Mouse (Mus musculus) midbrain, embryonic 16.5 days (tissue): ENCODE results near the gene Rasal3. TPM values are rescaled to one million over a fixed set of nuclear protein-coding genes. Genes with fewer than 3 reads are reported as not detected.

Experiments
- ATAC-seq: fragments of 200-750 bp; cut with Nextera tagmentation; 2 replicates; pipeline ENCODE4 v1.8.0; 2017; ENCODE audit warnings: moderate TSS enrichment
- H3K27ac ChIP-seq: fragments of 300-500 bp; sonication (generic); 2 replicates; pipeline ENCODE4 v1.5.1; 2014; ENCODE audit warnings: mild to moderate bottlenecking, low read length, mixed read lengths
- H3K27me3 ChIP-seq: fragments of 300-500 bp; sonication (generic); 2 replicates; pipeline ENCODE4 v1.6.1; 2014; ENCODE audit warnings: low read depth, low read length, mixed read lengths; ENCODE audit not compliant: control insufficient read depth, insufficient read depth
- H3K36me3 ChIP-seq: fragments of 300-500 bp; sonication (generic); 2 replicates; pipeline ENCODE4 v1.6.1; 2014; ENCODE audit warnings: mild to moderate bottlenecking, low read length, moderate library complexity, mixed read lengths; ENCODE audit not compliant: control insufficient read depth, insufficient read depth
- H3K4me1 ChIP-seq: fragments of 300-500 bp; sonication (generic); 2 replicates; pipeline ENCODE4 v1.6.1; 2014; ENCODE audit warnings: mild to moderate bottlenecking, low read length, mixed read lengths; ENCODE audit not compliant: control insufficient read depth, insufficient read depth
- H3K4me2 ChIP-seq: fragments of 300-500 bp; sonication (generic); 2 replicates; pipeline ENCODE4 v1.6.1; 2014; ENCODE audit warnings: mild to moderate bottlenecking, low read length, mixed read lengths
- H3K4me3 ChIP-seq: fragments of 300-500 bp; sonication (generic); 2 replicates; pipeline ENCODE4 v1.5.1; 2014; ENCODE audit warnings: low read depth, mild to moderate bottlenecking, low read length, moderate library complexity, mixed read lengths
- H3K9ac ChIP-seq: fragments of 300-500 bp; sonication (generic); 2 replicates; pipeline ENCODE4 v1.6.1; 2014; ENCODE audit warnings: low read depth, low read length, mixed read lengths
- H3K9me3 ChIP-seq: fragments of 300-500 bp; sonication (generic); replicated peaks from 2 replicates; pipeline ENCODE4 v1.6.1; 2014; ENCODE audit warnings: mild to moderate bottlenecking, low read length, mixed read lengths; ENCODE audit not compliant: control insufficient read depth, poor library complexity, severe bottlenecking
- WGBS: fragments of 180-500 bp; shearing (Covaris S2); extraction: QIAGEN DNeasy Blood & Tissue Kit; methylation state at CpG from one replicate; pipeline ENCODE4 v1.1.7; 2014; 5-methylcytosine and 5-hydroxymethylcytosine counted together
- polyA plus RNA-seq: library from polyadenylated mRNA; unstranded; fragments of >200 nt; fragmentation: Nextera tagmentation; extraction: Ambion mirVana; gene quantifications from 2 replicates; pipeline ENCODE4 v1.2.1, GENCODE M21; 2015

The Rasal3 gene
- polyA plus RNA-seq, 1 experiment from 2014 or later = 1.0 TPM

DNA sequence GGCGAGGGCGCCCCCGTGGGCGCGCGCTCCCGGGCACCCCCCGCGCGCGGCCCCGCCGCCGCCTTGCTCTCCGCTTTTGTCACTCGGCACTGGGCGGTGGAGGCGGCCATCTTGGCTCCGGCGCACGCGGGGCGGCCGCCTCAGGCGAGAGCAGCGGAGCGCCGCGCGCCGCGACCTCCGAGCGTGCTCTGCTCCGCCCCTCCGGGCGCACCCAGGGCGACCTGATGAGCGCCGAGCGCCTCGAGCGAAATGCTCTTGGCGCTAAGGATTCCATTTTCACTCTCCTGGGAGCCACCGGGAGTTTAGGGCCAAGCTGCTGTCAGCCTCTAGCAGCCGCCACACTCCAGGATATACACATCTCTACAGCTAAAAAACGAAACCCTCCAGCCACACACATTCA is 39.1 kb downstream of the Rasal3 start:
- no peaks in the 10 kb centered on the region for H3K27me3 ChIP-seq
- peaks cover 33% of the 10 kb centered on the region for H3K36me3 ChIP-seq
- H3K4me2 ChIP-seq = peak overlapping the region; percentile 95
- H3K9ac ChIP-seq = peak overlapping the region; percentile 94
- H3K27ac ChIP-seq = peak overlapping the region; percentile 83
- ATAC-seq = peak; percentile 91
- H3K4me3 ChIP-seq = peak overlapping the region; percentile 95
- WGBS = under 1% methylated on average over 30 of the region's 47 CpGs
- no peaks in the 10 kb centered on the region for H3K9me3 ChIP-seq
- H3K4me1 ChIP-seq = peaks cover 18% of the 10 kb centered on the region

DNA sequence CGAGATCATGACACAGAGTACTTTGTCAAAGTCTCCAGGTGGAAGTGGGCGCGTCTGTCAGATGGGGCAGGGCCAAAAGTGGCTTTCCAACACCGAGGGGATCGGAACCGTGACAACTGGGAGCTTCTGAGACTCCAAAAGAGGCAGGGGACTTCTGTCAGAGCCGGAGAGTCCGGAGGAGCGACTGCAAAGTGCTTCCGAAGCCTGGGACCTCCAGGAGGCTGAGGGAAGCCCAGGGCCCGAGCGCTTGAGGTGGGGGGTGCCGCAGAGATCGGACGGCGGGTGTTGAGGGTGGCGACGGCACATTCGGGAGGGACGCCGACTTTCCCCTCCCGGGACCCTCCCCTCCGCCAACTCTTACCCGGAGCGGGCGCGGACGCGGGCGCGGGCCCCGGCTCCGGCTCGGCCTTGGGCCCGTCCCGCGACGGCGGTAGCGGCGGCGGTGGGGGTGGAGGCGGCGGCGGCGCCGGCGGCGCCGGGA is 39.5 kb downstream of the Rasal3 start:
- WGBS = 0% methylated on average over 20 of the region's 50 CpGs
- H3K4me3 ChIP-seq = peak overlapping the region; percentile 95
- H3K27ac ChIP-seq = peak overlapping the region; percentile 83
- peak overlapping the region; percentile 94 for H3K9ac ChIP-seq
- no peaks in the 10 kb centered on the region for H3K27me3 ChIP-seq
- H3K4me2 ChIP-seq = peak overlapping the region; percentile 95
- peak; percentile 26 for ATAC-seq
- no peaks in the 10 kb centered on the region for H3K9me3 ChIP-seq
- H3K36me3 ChIP-seq = peaks cover 38% of the 10 kb centered on the region
- H3K4me1 ChIP-seq = peaks cover 18% of the 10 kb centered on the region

DNA sequence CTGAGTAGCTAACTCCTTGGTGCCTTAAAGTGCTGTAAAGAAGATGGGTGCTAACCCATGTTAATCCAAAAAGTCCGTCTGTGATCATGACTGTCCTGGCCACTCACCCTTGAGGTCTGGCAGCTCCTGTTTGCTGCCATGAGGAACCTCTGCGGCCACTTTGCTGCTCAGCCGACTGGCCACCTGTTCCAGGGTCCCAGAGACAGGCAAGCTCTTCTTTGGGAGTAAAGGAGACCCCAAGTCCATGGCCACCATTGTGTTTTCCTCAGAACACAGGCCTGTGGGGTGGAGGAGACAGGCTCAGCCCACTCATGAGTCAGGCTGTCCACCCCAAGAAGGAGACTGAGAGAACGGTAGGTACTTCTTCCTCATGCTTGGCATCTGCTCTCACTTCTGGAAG is 40.7 kb downstream of the Rasal3 start:
- H3K27me3 ChIP-seq = no peaks in the 10 kb centered on the region
- H3K27ac ChIP-seq = no peak overlapping the region
- H3K4me2 ChIP-seq = peak overlapping the region; percentile 95
- peak overlapping the region; percentile 95; the same call in 1 of the 2 replicates for H3K4me3 ChIP-seq
- WGBS = 83% methylated on average over 4 of the region's 4 CpGs
- peak overlapping the region; percentile 94 for H3K9ac ChIP-seq
- no peaks in the 10 kb centered on the region for H3K9me3 ChIP-seq
- ATAC-seq = no peak
- peaks cover 40% of the 10 kb centered on the region for H3K36me3 ChIP-seq
- peaks cover 18% of the 10 kb centered on the region for H3K4me1 ChIP-seq

DNA sequence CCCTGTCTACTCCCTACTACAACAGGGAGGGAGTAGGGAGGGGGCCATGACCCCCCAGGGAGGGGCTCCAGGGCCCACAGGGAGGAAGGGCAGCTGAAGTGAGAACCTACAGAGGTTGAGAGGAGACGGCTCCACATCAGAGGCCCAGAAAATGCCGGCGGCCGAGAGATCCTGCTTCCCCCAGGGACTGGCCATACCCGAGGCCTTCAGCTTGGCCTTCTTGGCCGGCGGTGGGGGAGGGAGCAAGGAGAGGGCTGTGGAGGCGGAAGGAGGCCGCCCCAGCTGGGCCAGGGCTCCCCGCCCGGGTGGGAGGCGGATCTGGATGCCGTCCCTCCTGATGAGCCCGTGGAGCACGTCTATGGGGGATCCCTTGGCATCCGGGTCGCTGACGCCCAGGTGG is 43.5 kb downstream of the Rasal3 start:
- WGBS = 89% methylated on average over 18 of the region's 18 CpGs
- Histone ChIP-seq H3K27ac (no peak overlapping the region), H3K4me1 (peaks cover 16% of the 10 kb centered on the region), H3K9me3 (no peaks in the 10 kb centered on the region), H3K36me3 (peaks cover 53% of the 10 kb centered on the region), H3K27me3 (no peaks in the 10 kb centered on the region), H3K4me3 (no peak overlapping the region), H3K4me2 (no peak overlapping the region), H3K9ac (no peak overlapping the region)
- no peak for ATAC-seq

DNA sequence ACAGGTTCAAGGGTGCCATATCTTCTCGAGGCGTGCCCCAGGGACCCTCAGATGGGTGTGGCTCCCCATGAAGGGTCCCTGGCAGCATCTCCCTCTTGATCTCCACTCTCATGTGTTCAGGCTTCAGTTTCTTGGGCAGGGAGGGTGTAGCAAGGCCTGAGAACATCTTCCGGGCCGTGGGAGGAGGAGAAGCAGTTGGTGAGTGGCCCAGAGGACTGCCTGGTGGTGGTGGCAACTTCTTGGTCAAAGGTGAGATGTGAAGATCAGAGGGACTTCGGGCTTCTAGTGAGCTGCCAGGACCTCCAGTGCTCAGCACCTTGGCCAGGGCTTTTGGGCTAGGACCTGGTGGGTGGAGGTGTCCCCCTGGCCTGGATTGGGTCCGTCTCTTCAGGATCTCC is 44.4 kb downstream of the Rasal3 start:
- ATAC-seq = no peak

DNA sequence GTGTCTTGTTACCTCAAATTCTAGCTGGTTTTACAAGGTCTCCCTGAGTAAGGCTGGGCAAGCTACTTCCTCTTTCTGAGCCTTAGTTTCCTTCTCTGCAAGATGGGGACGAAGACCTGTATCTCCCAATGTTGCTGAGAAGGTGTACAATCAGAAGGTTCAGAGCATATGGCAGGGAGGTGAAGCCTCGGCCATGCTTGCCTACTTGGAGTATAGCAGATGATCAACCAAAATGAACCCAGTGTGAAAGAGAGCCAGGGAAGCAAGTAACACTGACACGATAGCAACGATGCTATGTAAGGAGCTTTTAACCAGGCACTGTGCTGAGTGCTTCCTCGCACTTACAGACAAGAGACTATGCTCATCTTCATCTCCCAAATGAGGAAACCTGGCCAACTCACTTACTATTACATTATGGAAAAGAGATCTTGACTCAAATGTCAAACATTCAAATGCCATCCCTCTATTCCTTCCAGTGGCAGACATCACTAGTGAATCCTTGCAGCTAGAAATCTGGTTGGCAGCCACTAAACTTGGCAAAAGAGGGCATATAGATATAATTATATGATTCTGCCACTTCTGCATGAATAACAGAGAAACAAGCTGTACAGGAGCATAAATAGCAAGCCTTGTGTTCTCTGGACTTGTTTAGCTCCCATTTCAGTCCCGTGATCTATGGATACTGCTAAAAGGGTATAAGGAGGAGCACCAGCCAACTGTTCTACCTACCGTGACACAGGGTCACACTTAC is 45.0 kb downstream of the Rasal3 start:
- Histone ChIP-seq H3K27me3 (no peaks in the 10 kb centered on the region), H3K27ac (no peak overlapping the region), H3K4me1 (peaks cover 11% of the 10 kb centered on the region), H3K4me2 (no peak overlapping the region), H3K36me3 (peaks cover 60% of the 10 kb centered on the region), H3K9ac (no peak overlapping the region), H3K4me3 (no peak overlapping the region), H3K9me3 (no peaks in the 10 kb centered on the region)
- WGBS = 93% methylated on average over 7 of the region's 7 CpGs
- ATAC-seq = no peak

More for the DNA sequence above, 44.4 kb downstream of the Rasal3 start:
- WGBS = 96% methylated on average over 6 of the region's 6 CpGs
- Histone ChIP-seq H3K4me1 (peaks cover 14% of the 10 kb centered on the region), H3K9me3 (no peaks in the 10 kb centered on the region), H3K4me2 (no peak overlapping the region), H3K4me3 (no peak overlapping the region), H3K36me3 (peaks cover 60% of the 10 kb centered on the region), H3K27me3 (no peaks in the 10 kb centered on the region), H3K27ac (no peak overlapping the region), H3K9ac (no peak overlapping the region)

DNA sequence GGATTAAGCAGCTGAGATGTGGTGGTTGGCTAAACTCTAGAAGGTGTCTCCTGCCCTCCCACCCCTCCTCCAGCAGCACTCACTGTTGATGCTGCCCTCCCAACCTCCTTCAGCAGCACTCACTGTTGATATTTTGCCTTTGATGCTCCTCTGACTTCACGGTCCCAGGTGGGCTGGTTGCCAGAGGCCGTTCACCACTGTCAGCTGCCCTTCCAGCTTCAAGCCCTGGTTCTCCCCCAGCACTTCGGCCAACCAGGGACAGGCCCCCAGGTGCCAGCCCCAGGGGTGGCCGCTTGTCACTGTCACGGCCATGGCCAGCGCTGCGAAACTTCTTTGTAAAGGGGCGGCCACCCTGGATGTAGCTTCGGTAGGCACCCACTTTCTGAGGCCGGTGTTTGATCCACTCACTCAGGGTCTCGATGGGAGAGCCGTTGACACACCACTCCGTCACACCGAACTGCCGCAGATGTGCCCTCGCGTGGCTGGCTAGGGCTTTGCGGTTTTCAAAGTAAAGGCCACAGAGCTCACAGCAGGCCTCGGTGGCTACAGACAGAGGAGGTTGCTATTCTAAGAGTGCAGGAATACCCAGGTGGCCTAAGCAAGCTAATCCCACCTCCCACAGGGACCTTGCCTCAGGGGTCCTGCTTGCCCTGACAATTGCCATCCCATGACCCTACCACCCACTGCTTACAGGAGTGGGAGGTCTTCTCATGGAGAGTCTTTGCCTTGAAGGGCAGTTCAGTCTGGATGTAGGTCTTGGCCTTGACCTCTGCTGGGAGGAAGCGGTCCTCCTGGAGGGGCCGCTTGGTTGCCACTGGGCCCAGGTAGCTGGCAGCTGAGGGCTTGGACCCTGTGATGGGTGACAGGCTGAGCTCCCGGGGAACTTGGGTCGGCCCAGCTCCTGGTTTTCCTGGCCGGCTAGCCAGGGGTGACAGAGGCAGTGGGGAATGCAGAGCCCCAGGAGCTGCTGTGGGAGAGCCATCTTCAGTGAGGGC is 46.3 kb downstream of the Rasal3 start:
- no peak overlapping the region for H3K4me3 ChIP-seq
- no peak overlapping the region for H3K27ac ChIP-seq
- WGBS = 81% methylated on average over 24 of the region's 24 CpGs
- H3K4me2 ChIP-seq = no peak overlapping the region
- no peaks in the 10 kb centered on the region for H3K4me1 ChIP-seq
- H3K9ac ChIP-seq = no peak overlapping the region
- H3K9me3 ChIP-seq = no peaks in the 10 kb centered on the region
- H3K27me3 ChIP-seq = no peaks in the 10 kb centered on the region
- peaks cover 60% of the 10 kb centered on the region for H3K36me3 ChIP-seq
- ATAC-seq = no peak

DNA sequence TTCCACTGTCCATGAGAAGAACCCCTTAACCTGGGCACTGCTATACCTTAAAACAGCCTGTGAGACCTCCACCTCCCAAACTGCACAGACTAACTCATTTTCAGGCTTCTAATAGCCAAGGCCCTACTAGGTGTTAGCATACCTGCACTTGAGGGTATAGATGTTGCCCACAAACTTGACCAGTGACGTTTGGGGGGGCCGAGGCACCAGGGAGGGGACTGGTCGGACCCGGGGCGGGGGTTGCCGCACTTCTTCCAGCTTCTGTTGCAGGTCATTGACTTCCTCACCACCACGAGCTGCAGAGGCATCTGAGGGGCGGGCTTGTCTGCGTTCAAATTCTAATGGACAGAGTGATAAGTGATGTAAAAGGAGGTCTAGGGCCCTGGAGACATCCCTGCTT is 47.1 kb downstream of the Rasal3 start:
- ATAC-seq = no peak
- 85% methylated on average over 9 of the region's 9 CpGs for WGBS

More for the DNA sequence above, 47.1 kb downstream of the Rasal3 start:
- H3K4me1 ChIP-seq = no peaks in the 10 kb centered on the region
- no peak overlapping the region for H3K4me3 ChIP-seq
- peaks cover 55% of the 10 kb centered on the region for H3K36me3 ChIP-seq
- no peaks in the 10 kb centered on the region for H3K27me3 ChIP-seq
- no peak overlapping the region for H3K9ac ChIP-seq
- H3K4me2 ChIP-seq = no peak overlapping the region
- H3K27ac ChIP-seq = no peak overlapping the region
- H3K9me3 ChIP-seq = no peaks in the 10 kb centered on the region
